Mouse (Mus musculus): ENCODE measurements at regions not wholly inside any gene's neighbourhood (a gene's known extent, or its start where the extent isn't known, plus 50 kb on each side); places are given as distances from the start of the nearest gene placed in this dataset.

GRCm38 (mm10) chr9:8273253-8273652, 139.2 kb upstream of the Cep126 start:
- DNase-seq = no peak

DNA sequence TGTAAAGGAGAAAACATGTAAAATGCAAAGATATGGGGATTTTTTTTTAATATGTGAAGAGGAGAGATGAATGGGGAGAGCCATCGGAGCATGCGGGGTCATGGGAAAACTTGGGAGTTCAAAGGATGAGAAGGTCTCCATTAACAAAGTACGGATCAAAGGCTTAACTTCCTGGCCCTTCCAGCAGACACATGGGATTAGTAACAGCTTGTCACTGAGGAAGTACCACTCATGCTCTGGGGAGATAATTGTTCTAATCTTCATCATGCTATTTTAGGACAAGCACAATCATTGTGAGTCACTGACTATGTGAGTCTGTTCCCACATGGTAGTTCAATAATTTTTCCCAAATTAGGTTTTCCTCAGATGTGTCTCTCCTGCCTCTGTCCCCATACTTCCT, 115.4 kb upstream of the Cep126 start:
- no peak for DNase-seq

DNA sequence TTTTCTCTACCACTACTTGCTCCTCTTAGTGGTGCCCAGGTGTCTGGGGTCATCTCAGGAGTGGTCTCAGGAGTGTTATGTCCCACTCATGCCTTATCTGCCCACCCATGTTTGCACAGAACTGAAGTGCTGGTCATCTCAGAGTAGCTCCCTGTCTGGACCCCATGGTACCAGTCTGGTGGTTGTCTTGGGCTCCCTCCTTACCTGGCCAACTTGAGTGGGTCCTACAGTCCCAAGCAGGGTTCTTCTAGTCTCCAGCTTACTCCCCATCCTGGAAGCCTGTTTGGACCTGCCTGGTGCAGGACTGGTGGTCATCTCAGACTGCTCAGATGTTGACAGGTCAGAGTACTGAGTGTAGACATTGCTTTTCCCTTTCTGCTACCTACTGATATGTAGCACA, 94.0 kb upstream of the Cep126 start:
- no peak for DNase-seq

DNA sequence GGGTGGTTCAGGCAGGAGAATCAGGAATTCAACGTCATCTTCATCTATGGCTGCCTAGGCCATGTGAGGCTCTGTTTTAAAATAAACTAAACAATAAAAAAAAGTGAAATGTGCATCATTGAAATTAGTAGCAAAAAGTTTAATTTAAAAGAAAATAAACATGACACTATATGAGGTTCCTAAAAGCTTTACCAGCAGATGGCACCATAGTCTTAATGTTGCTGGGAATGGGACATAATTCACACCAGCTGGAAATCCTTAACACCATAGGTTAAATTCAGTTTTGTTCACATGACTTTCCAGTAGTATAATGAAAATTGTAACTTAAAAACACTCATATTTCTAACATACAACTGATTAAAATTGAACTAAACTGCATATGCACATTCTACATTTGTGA, 92.3 kb upstream of the Cep126 start:
- DNase-seq = no peak

- peak; percentile 40 for DNase-seq
These were observed 74.8 kb upstream of the Cep126 start for GRCm38 (mm10) chr9:8208855-8209254.

DNA sequence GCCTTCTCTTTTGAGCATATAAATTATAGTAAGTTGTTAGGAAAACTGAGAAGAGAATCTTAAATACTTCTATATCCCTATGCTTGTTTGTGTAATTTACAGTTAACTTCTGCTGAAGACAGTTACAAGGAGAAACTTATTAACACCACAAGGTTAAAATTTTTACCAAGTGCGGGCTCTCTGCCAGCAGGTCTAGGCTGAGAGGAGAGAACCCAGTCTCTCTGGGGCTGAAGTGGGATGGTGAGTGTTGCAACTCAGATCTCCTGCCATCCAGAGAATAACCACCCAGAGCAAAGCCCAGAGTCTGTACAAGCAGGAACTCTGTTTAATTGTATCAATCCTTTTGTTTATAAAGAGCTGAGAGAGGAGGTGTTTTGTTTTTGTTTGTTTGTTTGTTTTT, 51.3 kb upstream of the Cep126 start:
- no peak for DNase-seq
